Mouse (Mus musculus): ENCODE results near the gene Olfr1500.
A peak's percentile ranks its signal among the peaks of the same experiment; 100 is the strongest.
"Not testable (repeated sequence)": the region's sequence is repeated elsewhere in the genome, so short reads cannot be mapped to it uniquely, and the experiment has no call there.

Olfr1500 gene

GRCm38 (mm10) chr19:13830388-13830787 is at the start of gene Olfr1500:
Gene Olfr1500, minus strand, starts transcription at chr19:13830488.
- no peak for DNase-seq (ENCODE audit: extremely low spot score, low read depth, low spot score)

- DNase-seq (ENCODE audit: extremely low spot score, low read depth, low spot score): no peak
These were observed 31.2 kb upstream of the Olfr1500 start, which contains the start of gene Olfr1502 for GRCm38 (mm10) chr19:13861495-13861894. Gene Olfr1502, plus strand, starts transcription at chr19:13861795.

GRCm38 (mm10) chr19:13850592-13850991 is 20.3 kb upstream of the Olfr1500 start, which contains the start of gene Olfr1501:
Gene Olfr1501, minus strand, starts transcription at chr19:13850692.
- DNase-seq (ENCODE audit: extremely low spot score, low read depth, low spot score): not testable (repeated sequence)

- no peak for DNase-seq (ENCODE audit: extremely low spot score, low read depth, low spot score)
These were observed 1.8 kb downstream of the Olfr1500 start for GRCm38 (mm10) chr19:13828447-13828846.

GRCm38 (mm10) chr19:13820847-13821246 is 9.4 kb downstream of the Olfr1500 start:
- no peak for DNase-seq (ENCODE audit: extremely low spot score, low read depth, low spot score)

GRCm38 (mm10) chr19:13819347-13819746 is 10.9 kb downstream of the Olfr1500 start, which contains the start of gene Olfr1499:
Gene Olfr1499, minus strand, starts transcription at chr19:13819447.
- DNase-seq (ENCODE audit: extremely low spot score, low read depth, low spot score): no peak

- DNase-seq (ENCODE audit: extremely low spot score, low read depth, low spot score): peak; percentile 0
These were observed 11.5 kb downstream of the Olfr1500 start for GRCm38 (mm10) chr19:13818827-13819226.

GRCm38 (mm10) chr19:13812823-13813222 is 17.5 kb downstream of the Olfr1500 start:
- DNase-seq (ENCODE audit: extremely low spot score, low read depth, low spot score): no peak

- DNase-seq (ENCODE audit: extremely low spot score, low read depth, low spot score): not testable (repeated sequence)
These were observed 24.8 kb downstream of the Olfr1500 start for GRCm38 (mm10) chr19:13805486-13805885.

GRCm38 (mm10) chr19:13798102-13798501 is 32.2 kb downstream of the Olfr1500 start, which contains the start of gene Olfr1497:
Gene Olfr1497, minus strand, starts transcription at chr19:13798202.
- no peak for DNase-seq (ENCODE audit: extremely low spot score, low read depth, low spot score)

GRCm38 (mm10) chr19:13777578-13777977 is 52.7 kb downstream of the Olfr1500 start, which contains the start of gene Olfr1496:
Gene Olfr1496, plus strand, starts transcription at chr19:13777878.
- no peak for DNase-seq (ENCODE audit: extremely low spot score, low read depth, low spot score)

All from hindlimb bud, embryonic 11.5 days (tissue).